Mouse (Mus musculus) spleen, adult 2 months (tissue): ENCODE results near the gene Lgr4. TPM values are rescaled to one million over a fixed set of nuclear protein-coding genes. Genes with fewer than 3 reads are reported as not detected.

Source experiments
- DNase-seq, 2 experiments: peaks; one replicate each; pipeline versions ENCODE4 v3.0.0 to v3.0.0-alpha.2; 2012 to 2021; ENCODE audit warnings: low spot score in 2 of 2, low read depth in 1 of 2
- H3K27ac ChIP-seq: fragments of 200-500 bp; 2 replicates; pipeline ENCODE4 v1.5.1; 2012; ENCODE audit warnings: low read length, inconsistent platforms; ENCODE audit not compliant: insufficient read depth
- H3K27me3 ChIP-seq: fragments of 200-500 bp; 2 replicates; pipeline ENCODE4 v1.6.1; 2012; ENCODE audit warnings: mild to moderate bottlenecking, moderate library complexity, low read length, inconsistent platforms; ENCODE audit not compliant: control insufficient read depth, insufficient read depth
- H3K36me3 ChIP-seq: fragments of 200-500 bp; 2 replicates; pipeline ENCODE4 v1.6.1; 2012; ENCODE audit warnings: mild to moderate bottlenecking, low read length, inconsistent platforms; ENCODE audit not compliant: control insufficient read depth, insufficient read depth
- H3K4me1 ChIP-seq: fragments of 200-500 bp; 2 replicates; pipeline ENCODE4 v1.6.1; 2011; ENCODE audit warnings: inconsistent platforms; ENCODE audit not compliant: control insufficient read depth, insufficient read depth, insufficient read length
- H3K4me3 ChIP-seq: fragments of 200-500 bp; 2 replicates; pipeline ENCODE4 v1.5.1; 2011; ENCODE audit warnings: mild to moderate bottlenecking, inconsistent platforms; ENCODE audit not compliant: insufficient read depth, insufficient read length; ENCODE audit errors: extremely low read depth
- CTCF ChIP-seq: fragments of 200-500 bp; IDR thresholded peaks from 2 replicates; pipeline ENCODE4 v1.5.1; 2011; ENCODE audit warnings: mild to moderate bottlenecking, inconsistent platforms; ENCODE audit not compliant: insufficient read depth, insufficient read length, insufficient replicate concordance; ENCODE audit errors: extremely low read depth
- POLR2A ChIP-seq: fragments of 200-500 bp; IDR thresholded peaks from 2 replicates; pipeline ENCODE4 v1.6.1; 2011; ENCODE audit warnings: low read depth, low read length, inconsistent platforms
- WGBS: fragments of 180-500 bp; shearing (Covaris S2); methylation state at CpG from one replicate; pipeline ENCODE4 v1.1.7; 2018; 5-methylcytosine and 5-hydroxymethylcytosine counted together
- polyA plus RNA-seq: library from polyadenylated mRNA; depleted of rRNA; stranded (reverse); fragments of >200 nt; gene quantifications from 2 replicates; pipeline ENCODE4 v1.2.3, GENCODE M21; 2012

Gene Lgr4
- polyA plus RNA-seq, 1 experiment, result 0.65 TPM

GRCm38 (mm10) chr2:109956785-109957184 lies 39.3 kb downstream of the Lgr4 start:
- Histone ChIP-seq H3K27ac (no peak overlapping the region), H3K27me3 (no peaks in the 10 kb centered on the region), H3K4me3 (no peak overlapping the region), H3K4me1 (no peaks in the 10 kb centered on the region), H3K36me3 (no peaks in the 10 kb centered on the region)
- no peak for TF ChIP-seq CTCF
- no peak for TF ChIP-seq POLR2A
- DNase-seq, result no peak
- 86% methylated on average over 4 of the region's 4 CpGs for WGBS

- H3K27me3 ChIP-seq, result no peaks in the 10 kb centered on the region
- H3K4me1 ChIP-seq, result no peaks in the 10 kb centered on the region
- no peak overlapping the region for H3K27ac ChIP-seq
- no peak for DNase-seq
- no peak overlapping the region for H3K4me3 ChIP-seq
- TF ChIP-seq POLR2A, result no peak
- 57% methylated on average over 4 of the region's 4 CpGs for WGBS
- H3K36me3 ChIP-seq, result no peaks in the 10 kb centered on the region
These were observed 41.4 kb downstream of the Lgr4 start for GRCm38 (mm10) chr2:109958692-109959406.

- WGBS, result 82% methylated on average over 11 of the region's 11 CpGs
- H3K4me1 ChIP-seq, result no peaks in the 10 kb centered on the region
- no peaks in the 10 kb centered on the region for H3K36me3 ChIP-seq
- no peaks in the 10 kb centered on the region for H3K27me3 ChIP-seq
- H3K27ac ChIP-seq, result no peak overlapping the region
- TF ChIP-seq POLR2A, result no peak
- no peak for TF ChIP-seq CTCF
- no peak overlapping the region for H3K4me3 ChIP-seq
- DNase-seq, result no peak
These were observed 42.1 kb downstream of the Lgr4 start for GRCm38 (mm10) chr2:109959407-109960075.

GRCm38 (mm10) chr2:109960246-109960645 lies 42.8 kb downstream of the Lgr4 start:
- WGBS, result 88% methylated on average over 3 of the region's 3 CpGs
- no peaks in the 10 kb centered on the region for H3K27me3 ChIP-seq
- no peaks in the 10 kb centered on the region for H3K4me1 ChIP-seq
- no peak overlapping the region for H3K4me3 ChIP-seq
- DNase-seq, result no peak
- no peaks in the 10 kb centered on the region for H3K36me3 ChIP-seq
- H3K27ac ChIP-seq, result no peak overlapping the region
- TF ChIP-seq CTCF (no peak), POLR2A (no peak)

- 91% methylated on average over 4 of the region's 4 CpGs for WGBS
- TF ChIP-seq POLR2A (no peak), CTCF (no peak)
- no peaks in the 10 kb centered on the region for H3K4me1 ChIP-seq
- no peaks in the 10 kb centered on the region for H3K27me3 ChIP-seq
- no peaks in the 10 kb centered on the region for H3K36me3 ChIP-seq
- no peak overlapping the region for H3K4me3 ChIP-seq
- no peak for DNase-seq
- H3K27ac ChIP-seq, result no peak overlapping the region
These were observed 43.7 kb downstream of the Lgr4 start for GRCm38 (mm10) chr2:109961174-109961573.

GRCm38 (mm10) chr2:109963591-109964258 lies 46.3 kb downstream of the Lgr4 start:
- Histone ChIP-seq H3K27me3 (no peaks in the 10 kb centered on the region), H3K27ac (no peak overlapping the region), H3K36me3 (no peaks in the 10 kb centered on the region), H3K4me3 (no peak overlapping the region), H3K4me1 (no peaks in the 10 kb centered on the region)
- 89% methylated on average over 5 of the region's 5 CpGs for WGBS
- TF ChIP-seq CTCF (no peak), POLR2A (no peak)
- no peak for DNase-seq
